Mouse (Mus musculus): ENCODE results near the gene Klhl2.

Klhl2 gene

DNA sequence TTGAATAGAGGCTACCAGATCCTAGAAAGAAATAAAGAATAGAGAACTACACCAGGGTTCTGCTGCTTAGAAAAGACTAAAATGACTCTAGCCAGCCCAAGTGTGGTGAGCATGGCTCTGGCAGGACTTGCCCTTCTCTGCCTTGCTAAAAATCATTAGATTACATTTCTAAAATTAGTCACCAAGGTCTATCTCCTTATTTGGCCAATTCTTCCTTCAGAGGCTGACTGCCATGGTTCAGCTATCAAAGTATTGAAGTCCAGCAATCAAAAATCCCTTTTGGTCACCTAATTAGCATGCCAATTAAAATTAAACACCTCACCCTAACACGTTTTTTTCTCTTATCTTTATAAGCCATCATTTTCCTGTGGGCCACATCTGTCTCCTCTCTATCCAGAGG, 138.3 kb downstream of the Klhl2 start:
- in situ Hi-C loops (cut with MboI; ENCODE audit: low sequenced_read_pairs): no loop called here

- in situ Hi-C loops (cut with MboI; ENCODE audit: low sequenced_read_pairs): no loop called here
Observed at GRCm38 (mm10) chr8:64707481-64707880, 142.3 kb downstream of the Klhl2 start.

GRCm38 (mm10) chr8:64703191-64703590, 146.6 kb downstream of the Klhl2 start:
- in situ Hi-C loops (cut with MboI; ENCODE audit: low sequenced_read_pairs): no loop called here

- in situ Hi-C loops (cut with MboI; ENCODE audit: low sequenced_read_pairs): no loop called here
Observed at GRCm38 (mm10) chr8:64692651-64693201, 157.1 kb downstream of the Klhl2 start, which contains the start of gene Cpe. Cpe (minus strand) TSS chr8:64693054.

GRCm38 (mm10) chr8:64691591-64692401, 158.0 kb downstream of the Klhl2 start:
- in situ Hi-C loops (cut with MboI; ENCODE audit: low sequenced_read_pairs): no loop called here

- in situ Hi-C loops (cut with MboI; ENCODE audit: low sequenced_read_pairs): no loop called here
Observed at GRCm38 (mm10) chr8:64690845-64691244, 159.0 kb downstream of the Klhl2 start.

GRCm38 (mm10) chr8:64690306-64690705, 159.5 kb downstream of the Klhl2 start:
- in situ Hi-C loops (cut with MboI; ENCODE audit: low sequenced_read_pairs): no loop called here
